Mouse (Mus musculus) liver, embryonic 14.5 days (tissue): ENCODE measurements around the gene Dpp6. TPM values are rescaled to one million over a fixed set of nuclear protein-coding genes. Genes with fewer than 3 reads are reported as not detected.

Experiments used
- ATAC-seq: fragments of 200-750 bp; cut with Nextera tagmentation; 2 replicates; pipeline ENCODE4 v1.8.0; 2017; ENCODE audit warnings: moderate number of reproducible peaks, mild to moderate bottlenecking, moderate library complexity; ENCODE audit not compliant: insufficient read depth
- DNase-seq, 3 experiments: peaks; one replicate each; pipeline ENCODE4 v3.0.0-alpha.2; 2012 to 2013; ENCODE audit warnings: low read depth in 3 of 3, low spot score in 3 of 3
- H3K27ac ChIP-seq: fragments of 300-500 bp; sonication (generic); 2 replicates; pipeline ENCODE4 v1.5.1; 2014; ENCODE audit warnings: moderate library complexity, mild to moderate bottlenecking, control low read depth, inconsistent platforms
- H3K27me3 ChIP-seq: fragments of 300-500 bp; sonication (generic); 2 replicates; pipeline ENCODE4 v1.6.1; 2014; ENCODE audit warnings: mild to moderate bottlenecking, low read length, moderate library complexity; ENCODE audit not compliant: control insufficient read depth, insufficient read depth
- H3K36me3 ChIP-seq: fragments of 300-500 bp; sonication (generic); replicated peaks from 2 replicates; pipeline ENCODE4 v1.6.1; 2014; ENCODE audit warnings: low read depth; ENCODE audit not compliant: control insufficient read depth, insufficient read depth
- H3K4me1 ChIP-seq, 2 experiments: fragments of 200-500 bp in 1 of 2; fragments of 300-500 bp in 1 of 2; sonication (generic) in 1 of 2; replicated peaks; 2 replicates each; pipeline ENCODE4 v1.6.1; 2012 to 2014; ENCODE audit warnings: antibody characterized with exemption in 1 of 2, inconsistent platforms in 1 of 2, low read length in 1 of 2; ENCODE audit not compliant: control insufficient read depth in 2 of 2, insufficient read depth in 2 of 2
- H3K4me2 ChIP-seq: fragments of 300-500 bp; sonication (generic); 2 replicates; pipeline ENCODE4 v1.6.1; 2014; ENCODE audit warnings: low read depth, mild to moderate bottlenecking, control low read depth, moderate library complexity
- H3K4me3 ChIP-seq, 2 experiments: fragments of 200-500 bp in 1 of 2; fragments of 300-500 bp in 1 of 2; sonication (generic) in 1 of 2; 2 replicates each; pipeline ENCODE4 v1.5.1; 2012 to 2014; ENCODE audit warnings: low read depth in 2 of 2, low read length in 2 of 2, mild to moderate bottlenecking in 2 of 2, control low read depth in 1 of 2, inconsistent platforms in 1 of 2, moderate library complexity in 1 of 2; ENCODE audit not compliant: insufficient read depth in 1 of 2
- H3K9ac ChIP-seq: fragments of 300-500 bp; sonication (generic); replicated peaks from 2 replicates; pipeline ENCODE4 v1.6.1; 2014; ENCODE audit warnings: mild to moderate bottlenecking, control low read depth, moderate library complexity
- H3K9me3 ChIP-seq: fragments of 300-500 bp; sonication (generic); 2 replicates; pipeline ENCODE4 v1.6.1; 2016; ENCODE audit warnings: low read length, mixed read lengths; ENCODE audit not compliant: control insufficient read depth
- CTCF ChIP-seq: IDR thresholded peaks from 2 replicates; pipeline ENCODE4 v1.5.1; 2016; ENCODE audit warnings: antibody characterized with exemption, low read depth, control low read depth
- EP300 ChIP-seq: IDR thresholded peaks from 2 replicates; pipeline ENCODE4 v1.6.1; 2016; ENCODE audit warnings: antibody characterized with exemption, low read depth
- WGBS: fragments of 180-500 bp; shearing (Covaris S2); extraction: QIAGEN DNeasy Blood & Tissue Kit; methylation state at CpG from one replicate; pipeline ENCODE4 v1.1.7; 2014; ENCODE audit not compliant: insufficient replicate concordance; 5-methylcytosine and 5-hydroxymethylcytosine counted together
- polyA plus RNA-seq, 2 experiments: library from polyadenylated mRNA; depleted of rRNA in 1 of 2; stranded (reverse) in 1 of 2; unstranded in 1 of 2; fragments of >200 nt; fragmentation: Nextera tagmentation in 1 of 2; extraction: Ambion mirVana in 1 of 2; gene quantifications; 2 replicates each; pipeline versions ENCODE4 v1.2.1 to v1.2.3; 2012 to 2014

Gene Dpp6
- polyA plus RNA-seq, 2 experiments, result 0.30 to 0.48 TPM

GRCm38 (mm10) chr5:27711461-27712192, 894.6 kb downstream of the Dpp6 start:
- Histone ChIP-seq H3K4me1 (peaks cover 34 to 39% of the 10 kb centered on the region in 2 experiments), H3K27ac (no peak overlapping the region), H3K36me3 (no peaks in the 10 kb centered on the region), H3K27me3 (no peaks in the 10 kb centered on the region), H3K4me2 (no peak overlapping the region), H3K9ac (no peak overlapping the region), H3K9me3 (no peaks in the 10 kb centered on the region), H3K4me3 (no peak overlapping the region)
- no peak for TF ChIP-seq CTCF
- TF ChIP-seq EP300, result no peak
- no peak for DNase-seq
- no peak for ATAC-seq
- 60% methylated on average over 8 of the region's 8 CpGs for WGBS

- DNase-seq, result no peak
- H3K27me3 ChIP-seq, result no peaks in the 10 kb centered on the region
- H3K9me3 ChIP-seq, result no peaks in the 10 kb centered on the region
- no peaks in the 10 kb centered on the region for H3K36me3 ChIP-seq
- no peak overlapping the region for H3K27ac ChIP-seq
- H3K4me2 ChIP-seq, result no peak overlapping the region
- no peak overlapping the region for H3K4me3 ChIP-seq
- H3K9ac ChIP-seq, result no peak overlapping the region
- H3K4me1 ChIP-seq, result peaks cover 9 to 11% of the 10 kb centered on the region in 2 experiments
- ATAC-seq, result no peak
- TF ChIP-seq EP300, result no peak
- no peak for TF ChIP-seq CTCF
- 50% methylated on average over 9 of the region's 9 CpGs for WGBS
These were observed 897.4 kb downstream of the Dpp6 start for GRCm38 (mm10) chr5:27714356-27714755.

DNA sequence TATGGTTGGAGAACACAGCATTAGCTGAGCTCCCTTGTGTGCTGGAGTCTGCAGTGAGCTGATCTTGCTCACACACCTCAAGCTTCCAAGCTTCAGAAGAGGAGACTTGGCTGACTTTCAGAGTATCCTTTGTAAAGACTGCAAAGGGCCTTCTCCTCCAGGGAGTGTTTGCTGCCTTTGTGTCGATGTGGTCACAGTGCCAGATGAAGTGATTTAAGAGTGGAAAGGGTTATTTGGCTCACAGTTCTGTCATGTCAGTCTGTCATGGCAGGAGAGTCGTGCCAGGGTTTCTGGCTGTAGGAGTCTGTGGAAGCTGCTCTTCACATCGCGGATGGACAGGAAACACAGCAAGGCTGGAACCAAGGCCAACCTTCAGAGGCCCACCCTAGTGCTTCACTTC, 899.0 kb downstream of the Dpp6 start:
- H3K4me3 ChIP-seq, result no peak overlapping the region
- H3K27me3 ChIP-seq, result no peaks in the 10 kb centered on the region
- H3K9me3 ChIP-seq, result no peaks in the 10 kb centered on the region
- ATAC-seq (no peak), DNase-seq (no peak)
- no peak overlapping the region for H3K4me2 ChIP-seq
- TF ChIP-seq EP300 (no peak), CTCF (no peak)
- H3K36me3 ChIP-seq, result no peaks in the 10 kb centered on the region
- no peak overlapping the region for H3K9ac ChIP-seq
- no peak overlapping the region for H3K27ac ChIP-seq
- WGBS, result 69% methylated on average over 4 of the region's 4 CpGs
- H3K4me1 ChIP-seq, result no peaks in the 10 kb centered on the region

DNA sequence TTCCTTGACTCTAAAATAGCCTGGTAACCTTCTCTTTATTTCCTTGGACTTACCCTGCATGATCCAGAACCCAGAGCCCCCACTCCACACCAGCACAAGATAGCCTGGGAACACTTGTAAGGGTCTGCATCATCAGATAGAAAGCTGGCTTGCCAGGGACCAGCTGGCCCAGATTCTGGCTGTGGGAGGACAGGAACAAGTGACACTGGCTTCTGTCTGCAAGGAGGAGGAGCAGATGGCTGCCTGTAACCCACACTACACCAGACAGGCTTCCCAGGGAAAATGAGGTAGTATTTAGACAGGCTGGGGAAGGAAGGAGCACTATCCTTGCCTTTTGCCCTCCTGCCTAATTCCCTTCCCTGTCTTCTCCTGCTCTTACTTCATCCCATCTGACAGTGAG, 900.3 kb downstream of the Dpp6 start:
- no peaks in the 10 kb centered on the region for H3K27me3 ChIP-seq
- TF ChIP-seq CTCF (no peak), EP300 (no peak)
- no peaks in the 10 kb centered on the region for H3K9me3 ChIP-seq
- H3K27ac ChIP-seq, result no peak overlapping the region
- no peaks in the 10 kb centered on the region for H3K36me3 ChIP-seq
- no peaks in the 10 kb centered on the region for H3K4me1 ChIP-seq
- H3K4me3 ChIP-seq, result no peak overlapping the region
- ATAC-seq, result no peak
- no peak for DNase-seq
- no peak overlapping the region for H3K9ac ChIP-seq
- no peak overlapping the region for H3K4me2 ChIP-seq

GRCm38 (mm10) chr5:27719311-27719710, 902.3 kb downstream of the Dpp6 start:
- H3K27ac ChIP-seq, result no peak overlapping the region
- no peak overlapping the region for H3K4me2 ChIP-seq

More at GRCm38 (mm10) chr5:27719311-27719710, 902.3 kb downstream of the Dpp6 start:
- TF ChIP-seq CTCF, result no peak
- TF ChIP-seq EP300, result no peak
- H3K36me3 ChIP-seq, result no peaks in the 10 kb centered on the region
- H3K4me3 ChIP-seq, result no peak overlapping the region
- ATAC-seq, result no peak
- no peaks in the 10 kb centered on the region for H3K27me3 ChIP-seq
- no peak for DNase-seq
- H3K4me1 ChIP-seq, result no peaks in the 10 kb centered on the region
- no peak overlapping the region for H3K9ac ChIP-seq
- H3K9me3 ChIP-seq, result no peaks in the 10 kb centered on the region
- WGBS, result 38% methylated on average over 2 of the region's 2 CpGs
